Mouse (Mus musculus): Measurements from ENCODE around the gene Ccdc136. TPM values are rescaled to one million over a fixed set of nuclear protein-coding genes. Genes with fewer than 3 reads are reported as not detected.

The Ccdc136 gene
- polyA plus RNA-seq, 1 experiment: 19.7 TPM

GRCm38 (mm10) chr6:29439251-29439650 lies 43.1 kb downstream of the Ccdc136 start:
- peak; percentile 25 for DNase-seq (ENCODE audit: low spot score)

DNA sequence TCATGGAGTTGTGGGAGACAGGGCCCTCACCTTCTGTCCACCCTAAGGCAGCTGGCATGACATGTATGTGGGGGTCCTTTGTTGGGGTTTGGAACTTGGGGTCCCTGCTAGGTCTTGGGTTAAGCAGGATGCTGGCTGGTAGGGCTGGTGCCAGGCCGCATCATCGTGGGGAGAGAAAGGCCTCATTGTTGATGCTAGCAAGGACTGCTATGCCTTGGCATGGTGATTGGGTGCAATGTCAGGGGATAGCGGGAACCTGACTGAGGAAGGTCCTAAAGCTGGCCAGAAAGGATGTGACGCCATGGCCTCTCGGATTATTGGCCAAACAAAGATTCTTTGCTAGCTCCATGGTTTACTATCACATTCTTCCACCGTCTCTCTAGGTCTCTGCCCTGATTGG lies 43.7 kb downstream of the Ccdc136 start:
- DNase-seq (ENCODE audit: low spot score): no peak

DNA sequence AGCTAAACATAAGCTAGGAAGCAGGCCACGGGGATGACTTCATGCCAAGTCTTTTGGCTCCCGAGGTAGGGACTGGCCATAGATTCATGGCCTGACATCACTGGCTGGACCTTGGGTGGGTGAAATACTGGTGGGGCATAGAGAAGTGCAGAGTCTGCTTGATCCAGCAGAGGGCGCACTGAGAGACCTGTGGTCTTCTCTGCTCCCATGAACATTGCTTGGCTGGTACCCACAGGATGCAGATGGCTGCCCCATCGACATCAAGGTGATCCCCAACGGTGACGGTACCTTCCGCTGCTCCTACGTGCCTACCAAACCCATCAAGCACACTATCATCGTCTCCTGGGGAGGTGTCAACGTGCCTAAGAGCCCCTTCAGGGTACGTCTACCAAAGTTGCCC lies 48.7 kb downstream of the Ccdc136 start:
- DNase-seq (ENCODE audit: low spot score): no peak

DNA sequence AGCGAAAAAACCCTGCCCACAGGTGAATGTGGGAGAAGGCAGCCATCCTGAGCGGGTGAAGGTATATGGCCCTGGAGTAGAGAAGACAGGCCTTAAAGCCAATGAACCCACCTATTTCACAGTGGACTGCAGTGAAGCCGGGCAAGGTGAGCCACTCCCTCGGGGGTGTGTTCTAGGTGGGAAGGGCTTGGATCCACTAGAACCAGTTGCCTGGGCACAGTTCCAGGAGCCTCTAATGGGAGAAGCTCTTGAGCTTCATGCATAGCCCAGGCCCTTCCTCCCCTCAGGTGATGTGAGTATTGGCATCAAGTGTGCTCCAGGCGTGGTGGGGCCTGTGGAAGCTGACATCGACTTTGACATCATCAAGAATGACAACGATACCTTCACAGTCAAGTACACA lies 49.2 kb downstream of the Ccdc136 start:
- DNase-seq (ENCODE audit: low spot score): no peak

DNA sequence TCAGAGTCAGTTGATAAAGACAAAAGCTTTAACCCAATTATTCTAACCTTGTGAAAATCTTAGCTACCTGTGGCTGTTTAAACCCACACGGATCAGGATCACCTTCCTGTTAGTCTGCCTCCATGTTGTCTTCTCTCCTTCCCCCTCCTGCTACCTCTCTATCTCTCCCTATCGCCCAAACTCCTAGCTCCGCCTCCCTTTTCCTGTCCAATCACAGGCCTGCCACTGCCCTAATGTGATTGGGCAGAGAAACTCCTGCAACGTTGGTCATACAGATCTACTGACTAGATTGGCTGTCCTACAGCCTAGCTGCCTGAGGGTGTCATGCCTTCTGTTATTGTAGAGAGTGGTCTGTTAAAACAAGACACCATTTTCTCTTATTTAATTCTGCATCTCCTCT lies 53.7 kb downstream of the Ccdc136 start:
- DNase-seq (ENCODE audit: low spot score): no peak

- no peak for DNase-seq (ENCODE audit: low spot score)
Observed at GRCm38 (mm10) chr6:29450667-29451066, 54.6 kb downstream of the Ccdc136 start.

DNA sequence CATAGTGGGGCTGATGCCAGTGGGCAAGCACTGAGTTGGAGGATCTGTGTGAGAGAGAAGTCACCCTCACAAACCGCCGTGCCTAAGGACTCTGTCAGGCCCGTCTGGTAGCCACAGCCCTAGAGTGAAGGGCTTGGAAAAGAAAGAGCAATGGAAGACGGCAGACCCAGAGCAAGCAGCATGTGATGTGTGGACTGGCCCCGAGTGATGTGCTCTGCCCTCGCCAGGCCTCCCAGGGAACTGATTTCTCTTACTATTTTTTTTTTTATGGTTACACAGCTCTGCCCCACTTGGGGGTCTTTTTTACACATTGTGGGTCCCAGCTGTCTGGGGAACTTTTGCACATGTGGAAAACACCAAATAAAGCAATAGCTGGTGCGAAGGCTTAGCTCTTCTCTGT lies 65.4 kb downstream of the Ccdc136 start:
- no peak for DNase-seq (ENCODE audit: low spot score)

- DNase-seq (ENCODE audit: low spot score): no peak
Observed at GRCm38 (mm10) chr6:29463388-29463787, 67.3 kb downstream of the Ccdc136 start.

GRCm38 (mm10) chr6:29467583-29468354 lies 71.7 kb downstream of the Ccdc136 start, which contains the start of gene Atp6v1f:
Gene Atp6v1f, plus strand, starts transcription at chr6:29467718.
- peak; percentile 79 for DNase-seq (ENCODE audit: low spot score)

DNA sequence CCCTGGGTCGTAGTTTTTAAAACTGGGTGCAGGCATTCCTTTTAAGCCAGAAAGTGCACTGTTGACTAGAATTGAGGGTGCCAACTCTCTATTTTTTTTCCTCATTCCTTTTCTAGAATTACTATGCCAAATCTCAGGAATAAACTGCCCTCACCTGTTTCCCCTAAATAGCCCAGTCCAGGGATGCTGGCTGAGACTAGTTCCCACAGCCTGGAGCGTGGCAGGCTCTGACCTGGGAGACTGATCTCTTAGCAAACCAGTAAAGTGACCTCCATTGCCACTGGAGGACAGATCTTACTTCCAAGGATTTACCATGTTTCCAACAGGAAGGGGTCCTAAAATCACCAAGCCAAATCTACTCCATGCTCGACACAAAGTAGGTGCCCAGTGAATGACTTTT lies 72.7 kb downstream of the Ccdc136 start:
- DNase-seq (ENCODE audit: low spot score): no peak

- DNase-seq (ENCODE audit: low spot score): no peak
Observed at GRCm38 (mm10) chr6:29471137-29471536, 75.0 kb downstream of the Ccdc136 start, which contains the start of gene Atp6v1fnb. Gene Atp6v1fnb, plus strand, starts transcription at chr6:29471437.

GRCm38 (mm10) chr6:29473941-29474691 lies 78.0 kb downstream of the Ccdc136 start:
- DNase-seq (ENCODE audit: low spot score): peak; percentile 40

DNA sequence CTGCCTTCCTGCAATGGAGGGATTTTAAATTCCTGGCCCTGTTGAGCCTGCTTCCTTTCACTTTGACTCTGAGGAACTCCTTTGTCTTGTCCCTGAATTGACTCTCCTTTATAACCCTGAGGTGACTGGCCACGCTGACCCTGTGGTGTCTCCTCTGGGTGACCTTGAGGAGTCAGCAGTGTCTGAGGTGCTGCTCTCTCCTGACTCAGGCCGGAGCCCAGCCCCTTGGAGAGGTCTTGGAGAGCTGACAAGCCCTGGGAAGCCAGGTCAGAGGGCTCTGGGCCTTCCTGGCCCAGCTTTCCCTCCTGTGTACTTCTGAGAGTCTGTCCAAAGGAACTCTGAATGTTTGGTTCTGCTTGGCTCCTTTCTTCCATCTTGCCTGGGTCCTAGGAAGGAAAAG lies 78.6 kb downstream of the Ccdc136 start:
- no peak for DNase-seq (ENCODE audit: low spot score)

Other genes with a start within 250 kb of the Ccdc136 start
- gene Rbm28, start 231.3 kb upstream of the Ccdc136 start, polyA plus RNA-seq (2012; rRNA removed): 30.5 and 37.1 TPM in 2 replicates
- 0.41 and 0.52 TPM in 2 replicates for gene Prrt4, start 216.7 kb upstream of the Ccdc136 start, polyA plus RNA-seq (2012; rRNA removed)
- gene Impdh1, start 179.9 kb upstream of the Ccdc136 start, polyA plus RNA-seq (2012; rRNA removed): 29.6 and 33.9 TPM in 2 replicates
- gene Hilpda, start 123.8 kb upstream of the Ccdc136 start, polyA plus RNA-seq (2012; rRNA removed): 39.8 and 70.3 TPM in 2 replicates
- 1.1 and 1.9 TPM in 2 replicates for gene Fam71f2, start 116.7 kb upstream of the Ccdc136 start, polyA plus RNA-seq (2012; rRNA removed)
- not detected in 2 replicates for gene Fam71f1, start 77.2 kb upstream of the Ccdc136 start, polyA plus RNA-seq (2012; rRNA removed)
- 274 and 306 TPM in 2 replicates for gene Calu, start 48.2 kb upstream of the Ccdc136 start, polyA plus RNA-seq (2012; rRNA removed)
- gene Opn1sw, start 7.8 kb upstream of the Ccdc136 start, polyA plus RNA-seq (2012; rRNA removed): 9.3 and 11.3 TPM in 2 replicates
- gene Flnc, start 36.9 kb downstream of the Ccdc136 start, polyA plus RNA-seq (2012; rRNA removed): 40.8 and 75.6 TPM in 2 replicates
- 234 and 282 TPM in 2 replicates for gene Atp6v1f, start 71.4 kb downstream of the Ccdc136 start, polyA plus RNA-seq (2012; rRNA removed)
- gene Atp6v1fnb, start 75.1 kb downstream of the Ccdc136 start, polyA plus RNA-seq (2012; rRNA removed): not detected in 2 replicates
- gene Kcp, start 111.6 kb downstream of the Ccdc136 start, polyA plus RNA-seq (2012; rRNA removed): 4.9 and 6.4 TPM in 2 replicates
- 19.8 and 21.3 TPM in 2 replicates for gene Irf5, start 130.3 kb downstream of the Ccdc136 start, polyA plus RNA-seq (2012; rRNA removed)
- gene Tnpo3, start 213.6 kb downstream of the Ccdc136 start, polyA plus RNA-seq (2012; rRNA removed): 59.0 and 61.1 TPM in 2 replicates